Mouse (Mus musculus): ENCODE measurements around the gene Tm9sf3.
A peak's percentile ranks its signal among the peaks of the same experiment; 100 is the strongest.
"Not testable (repeated sequence)": the region's sequence is repeated elsewhere in the genome, so short reads cannot be mapped to it uniquely, and the experiment has no call there.

Tm9sf3 gene

DNA sequence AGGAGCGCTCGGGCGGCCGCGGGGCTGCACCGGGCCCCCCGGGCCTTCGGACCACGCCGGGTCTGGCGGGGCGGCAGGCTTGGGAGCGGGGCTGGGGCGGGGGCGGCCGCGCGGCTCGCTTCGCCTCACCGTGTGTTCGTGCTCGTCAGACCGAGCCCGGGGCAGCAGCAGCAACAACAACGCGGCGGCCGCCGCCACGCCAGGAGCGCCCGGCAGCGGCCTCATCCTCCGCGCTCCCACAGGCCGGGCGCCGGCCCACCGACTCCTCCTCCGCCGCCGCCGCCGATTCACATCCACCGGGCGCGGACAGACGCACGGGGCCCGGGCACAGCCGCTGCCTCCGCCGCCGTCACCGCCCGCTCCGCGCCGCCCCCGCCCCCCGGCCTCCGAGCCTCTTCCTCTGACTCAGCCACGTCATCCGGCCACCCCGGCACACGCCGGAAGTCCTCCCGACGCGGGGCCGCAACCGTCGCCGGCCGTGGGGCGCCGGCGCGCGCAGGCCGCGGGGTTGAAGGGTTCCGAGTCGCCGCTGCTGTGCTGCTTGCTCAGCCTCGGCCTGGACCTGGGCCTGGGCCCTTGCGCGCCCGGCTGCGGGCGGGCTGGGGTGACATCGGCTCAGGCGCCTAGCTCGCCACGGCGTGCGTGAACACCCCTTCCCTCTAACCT is at the start of gene Tm9sf3:
Gene Tm9sf3 (minus strand): TSS at position 368 of the 666 bp plus-strand sequence.
- peak; percentile 96 for DNase-seq (ENCODE audit: inconsistent ontology term)

DNA sequence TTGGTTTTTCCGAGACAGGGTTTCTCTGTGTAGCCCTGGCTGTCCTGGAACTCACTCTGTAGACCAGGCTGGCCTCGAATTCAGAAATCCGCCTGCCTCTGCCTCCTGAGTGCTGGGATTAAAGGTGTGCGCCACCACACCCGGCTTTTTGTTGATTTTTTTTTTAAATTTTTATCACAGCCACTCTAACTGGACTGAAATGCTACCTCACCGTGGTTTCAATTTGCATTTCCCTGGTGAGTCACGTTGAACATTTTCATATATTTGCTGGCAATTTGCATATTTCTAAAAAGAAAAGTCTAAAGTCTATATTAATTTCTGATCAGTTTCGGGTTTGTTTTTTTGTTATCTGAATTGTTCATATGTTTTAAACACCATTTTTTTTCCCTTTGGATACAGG is 48.8 kb upstream of the Tm9sf3 start:
- DNase-seq (ENCODE audit: inconsistent ontology term), result not testable (repeated sequence)

DNA sequence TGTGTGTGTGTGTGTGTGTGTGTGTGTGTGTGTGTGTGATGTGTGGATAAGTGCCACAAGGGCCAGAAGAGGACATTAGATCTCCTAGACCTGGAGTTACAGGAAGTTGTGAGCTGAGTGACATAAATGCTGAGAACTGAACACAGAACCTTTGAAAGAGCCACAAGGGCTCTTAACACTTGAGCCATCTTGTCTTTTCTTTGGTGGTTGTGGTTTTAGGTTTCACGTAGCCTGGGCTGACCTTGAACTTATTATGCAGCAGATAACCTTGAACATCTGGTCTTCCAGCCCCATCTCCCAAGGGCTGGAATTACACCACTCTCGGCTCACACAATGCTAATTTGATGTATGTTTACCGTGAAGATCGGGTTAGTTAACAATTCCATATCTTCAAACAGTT is 48.2 kb upstream of the Tm9sf3 start:
- no peak for DNase-seq (ENCODE audit: inconsistent ontology term)

DNA sequence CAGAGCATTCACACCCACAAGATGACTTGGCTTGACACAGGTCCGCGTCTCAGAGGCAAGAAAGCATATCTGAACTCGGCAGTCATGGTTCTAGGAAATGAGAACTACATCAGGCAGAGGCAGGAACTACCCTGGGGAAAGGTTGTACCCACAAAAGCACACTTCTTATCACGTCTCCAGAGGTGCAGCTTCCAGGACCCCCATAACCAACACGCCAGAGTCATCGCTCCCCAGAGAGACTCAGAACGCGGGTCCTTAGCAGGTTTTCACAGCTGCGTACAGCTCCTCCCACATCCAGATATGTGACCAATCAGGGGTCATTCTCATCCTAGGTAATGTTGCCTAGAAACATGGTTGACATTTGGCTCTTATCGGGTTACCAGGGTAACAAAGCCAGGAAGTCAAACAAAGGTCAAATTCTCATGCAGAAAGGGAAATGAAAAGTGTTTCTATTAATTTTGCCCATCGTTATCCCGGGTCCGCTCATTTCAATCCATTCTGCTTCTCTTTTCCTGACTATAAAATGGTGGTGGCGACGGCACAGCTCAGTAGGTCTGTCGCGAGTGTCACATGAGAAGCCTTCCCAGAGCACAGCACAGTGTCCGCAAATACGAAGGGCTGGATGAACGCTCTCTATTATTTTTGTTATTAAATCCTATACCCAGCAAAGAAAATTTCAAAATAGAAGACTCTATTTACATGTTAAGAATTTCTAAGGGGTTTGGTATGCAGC is 47.3 kb upstream of the Tm9sf3 start:
- peak; percentile 27 for DNase-seq (ENCODE audit: inconsistent ontology term)

DNA sequence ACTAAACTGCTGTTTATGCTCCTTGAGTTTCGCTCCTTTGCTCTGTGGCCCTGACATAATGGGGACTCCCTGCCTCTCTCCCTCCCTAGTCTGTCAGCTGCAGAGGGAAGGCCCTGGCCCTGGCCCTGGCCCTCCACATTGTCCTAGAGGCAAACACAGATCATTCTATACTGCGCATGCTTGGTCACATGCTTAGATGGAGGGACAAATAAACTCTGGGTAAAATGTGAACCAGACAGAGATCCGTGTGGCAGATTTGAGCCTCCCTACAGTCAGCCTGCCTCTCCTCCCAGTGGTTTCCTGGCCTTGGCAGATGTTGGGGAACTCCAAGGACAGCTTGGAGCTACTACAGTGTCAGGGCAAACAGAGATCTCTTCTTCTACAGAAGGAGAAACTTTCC is 40.1 kb upstream of the Tm9sf3 start:
- DNase-seq (ENCODE audit: inconsistent ontology term), result no peak

DNA sequence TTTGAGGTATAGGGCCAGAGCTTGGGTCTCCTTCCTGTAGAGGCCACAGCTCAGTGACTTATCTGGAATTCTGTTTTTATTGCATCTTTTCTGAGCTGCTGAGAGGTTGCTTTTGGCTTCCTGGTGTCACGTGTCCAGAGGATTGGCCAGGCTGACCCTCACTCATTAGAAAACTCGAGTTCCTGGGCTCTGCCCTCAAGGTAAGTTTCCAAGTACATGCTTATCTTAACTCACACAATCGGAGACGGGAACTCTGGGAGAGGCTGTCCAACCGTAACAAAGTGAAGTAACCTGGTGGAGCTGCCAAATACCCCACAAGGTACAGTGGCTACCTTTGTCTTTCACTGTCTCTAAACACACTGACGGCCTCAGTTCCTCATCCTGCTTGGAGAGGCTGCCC is 39.6 kb upstream of the Tm9sf3 start:
- DNase-seq (ENCODE audit: inconsistent ontology term), result no peak

DNA sequence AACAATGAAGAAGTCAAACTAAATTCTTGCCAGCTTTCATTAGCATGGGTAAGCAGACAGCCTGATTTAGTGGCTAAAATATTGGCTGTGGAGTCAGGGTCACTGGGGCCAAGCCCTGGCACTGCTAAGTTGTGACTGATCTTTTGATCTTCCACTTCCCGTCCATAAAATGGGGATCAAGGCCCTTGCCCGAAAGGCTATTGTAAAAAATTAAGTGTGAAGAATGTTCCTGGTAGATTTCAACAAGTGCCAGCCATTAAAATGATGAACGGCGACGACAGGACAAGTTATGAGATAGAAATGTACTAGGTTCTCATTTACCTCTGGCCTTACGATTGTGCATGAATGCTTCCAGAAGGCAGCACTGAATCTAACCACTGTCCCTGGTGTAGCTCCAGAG is 38.1 kb upstream of the Tm9sf3 start:
- no peak for DNase-seq (ENCODE audit: inconsistent ontology term)

DNA sequence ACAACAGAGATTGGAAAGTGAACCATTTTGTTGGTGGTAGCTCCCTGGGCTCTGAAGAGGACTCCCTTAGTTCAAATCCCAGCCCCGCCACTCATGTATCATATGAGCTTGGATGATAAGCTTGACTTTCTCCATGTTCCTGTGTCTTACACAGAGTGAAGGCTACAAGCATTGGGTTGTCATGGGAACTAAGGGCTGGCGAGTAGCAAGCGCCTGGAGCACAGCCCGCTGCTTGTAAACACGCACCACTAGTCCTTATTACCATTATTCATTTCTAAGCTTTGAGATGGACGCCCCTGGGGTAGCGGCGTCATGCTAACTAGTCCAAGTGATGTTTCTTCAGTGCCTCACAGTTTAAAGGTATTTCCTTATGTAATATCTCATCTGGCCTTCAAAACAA is 35.6 kb upstream of the Tm9sf3 start:
- DNase-seq (ENCODE audit: inconsistent ontology term), result no peak

DNA sequence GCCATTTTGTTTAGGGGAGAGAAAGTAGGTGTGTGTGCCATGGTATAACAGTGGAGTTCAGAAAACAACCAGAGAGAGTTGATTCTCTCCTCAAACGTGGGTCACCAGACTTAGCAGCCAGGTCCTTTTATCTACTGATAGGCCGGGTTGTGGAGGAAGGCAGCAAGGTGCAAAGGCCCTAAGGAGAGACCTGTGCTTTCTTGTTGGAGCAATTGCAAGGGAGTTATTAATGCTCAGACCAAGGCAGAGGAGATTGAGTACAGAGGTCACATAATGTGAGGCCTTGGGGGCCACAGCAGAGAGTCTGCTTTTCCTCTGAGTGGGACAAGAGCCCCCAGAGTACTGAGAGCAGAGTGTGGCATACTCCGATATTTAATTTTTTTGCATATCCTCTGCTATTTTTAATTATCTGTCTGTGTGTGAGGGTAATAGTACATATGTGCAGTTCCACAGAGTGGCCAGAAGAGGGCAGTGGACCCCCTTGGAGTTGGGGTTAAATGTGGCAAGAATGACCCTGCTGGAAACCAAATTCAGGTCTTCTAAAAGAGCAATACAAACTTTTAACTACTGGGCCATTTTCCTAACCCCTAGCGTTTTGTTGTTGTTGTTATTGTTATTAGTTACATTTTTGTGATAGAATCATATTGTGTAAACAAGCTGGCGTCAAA is 27.3 kb upstream of the Tm9sf3 start:
- no peak for DNase-seq (ENCODE audit: inconsistent ontology term)

DNA sequence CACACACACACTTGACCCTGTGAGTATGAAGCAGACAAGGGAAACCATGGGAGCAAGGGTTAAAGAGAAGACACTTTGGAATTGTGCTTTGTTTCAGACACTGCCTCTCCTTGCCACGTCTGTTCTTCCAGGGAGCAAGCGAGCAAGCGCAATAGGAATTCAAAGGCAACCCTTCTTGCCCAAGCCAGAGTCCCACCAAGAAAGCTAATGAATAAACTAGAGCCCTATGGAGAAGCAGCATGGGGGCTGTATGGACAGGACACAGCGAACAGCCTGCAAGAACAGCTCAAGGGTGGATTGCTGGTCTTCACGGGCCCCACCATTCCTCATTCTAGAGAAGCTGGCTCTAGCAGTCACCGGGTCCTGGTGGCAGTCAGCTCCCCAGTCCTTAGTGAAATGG is 24.8 kb upstream of the Tm9sf3 start:
- DNase-seq (ENCODE audit: inconsistent ontology term), result no peak

DNA sequence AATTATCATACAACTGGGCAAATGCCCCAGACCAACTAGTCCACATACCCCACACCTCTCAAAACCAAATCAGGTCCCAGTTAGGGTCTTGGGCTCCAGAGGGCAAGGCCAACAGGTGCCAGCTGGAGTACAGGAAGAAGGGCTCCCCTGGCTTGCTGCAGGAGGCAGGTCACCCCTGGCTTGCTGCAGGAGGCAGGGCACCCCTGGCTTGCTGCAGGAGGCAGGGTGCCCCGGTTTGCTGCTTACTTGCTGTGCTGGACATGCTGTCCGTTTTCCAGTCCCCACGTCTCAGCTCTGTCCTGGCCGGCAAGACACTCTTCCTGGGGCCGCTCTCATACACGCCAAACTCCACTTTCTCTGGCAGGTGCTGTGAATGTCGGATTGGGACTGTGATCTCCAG is 23.4 kb upstream of the Tm9sf3 start:
- no peak for DNase-seq (ENCODE audit: inconsistent ontology term)

DNA sequence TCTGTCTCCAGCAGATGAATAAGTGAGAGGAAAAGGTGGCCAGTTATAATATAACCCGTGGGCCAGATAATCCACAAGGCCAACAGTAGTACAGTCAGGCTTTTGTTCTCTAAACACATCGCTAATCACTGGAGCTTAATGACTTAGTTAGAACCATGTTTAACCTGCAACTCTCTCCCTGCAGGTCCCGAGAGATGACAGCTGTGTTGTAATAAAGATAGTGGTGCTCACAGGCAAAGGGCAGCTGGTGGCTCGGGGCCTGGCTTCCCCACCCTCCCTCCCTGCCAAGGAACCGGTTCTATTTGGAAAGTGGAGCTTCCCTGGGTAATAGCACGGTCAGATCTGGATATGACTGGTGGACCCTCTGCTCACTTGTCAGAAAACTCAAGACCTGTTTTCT is 20.7 kb upstream of the Tm9sf3 start:
- DNase-seq (ENCODE audit: inconsistent ontology term), result no peak

DNA sequence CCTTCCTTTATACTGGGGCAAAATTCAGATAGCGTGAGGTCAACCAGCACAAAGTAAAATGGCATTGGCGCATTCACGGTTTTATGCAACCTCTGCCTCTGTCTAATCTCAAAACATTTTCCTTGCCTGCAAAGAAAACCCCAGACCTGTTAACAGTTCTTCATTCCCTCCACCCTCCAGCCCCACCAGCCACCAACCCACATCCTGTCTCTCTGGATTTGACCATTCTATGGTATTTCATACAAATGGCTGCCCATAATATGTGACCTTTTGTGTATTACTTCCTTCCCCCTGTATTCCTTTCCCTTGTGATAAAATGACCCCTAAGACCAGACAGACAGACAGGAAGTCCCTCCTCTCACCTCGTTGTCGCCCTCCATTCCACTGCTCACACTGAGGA is 18.9 kb upstream of the Tm9sf3 start:
- DNase-seq (ENCODE audit: inconsistent ontology term), result no peak

DNA sequence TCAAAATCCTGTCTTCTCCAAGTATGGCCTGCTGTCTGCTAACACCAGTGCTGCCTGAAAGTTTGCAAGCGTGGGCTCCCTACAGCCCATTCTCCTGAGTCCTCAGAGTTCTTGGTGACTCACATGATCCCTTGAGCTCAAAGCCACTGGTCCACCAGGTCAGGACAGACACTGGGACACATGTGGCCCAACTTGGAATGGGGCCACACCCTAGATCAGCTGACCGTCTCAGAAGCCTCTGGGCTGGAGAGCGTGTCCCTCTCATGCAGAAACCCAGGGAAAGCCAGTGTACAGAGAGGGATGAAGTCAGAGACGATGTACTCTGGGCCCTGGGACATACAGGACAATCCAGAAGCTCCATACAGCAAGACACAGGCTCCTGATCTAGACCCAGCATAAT is 18.4 kb upstream of the Tm9sf3 start:
- no peak for DNase-seq (ENCODE audit: inconsistent ontology term)

DNA sequence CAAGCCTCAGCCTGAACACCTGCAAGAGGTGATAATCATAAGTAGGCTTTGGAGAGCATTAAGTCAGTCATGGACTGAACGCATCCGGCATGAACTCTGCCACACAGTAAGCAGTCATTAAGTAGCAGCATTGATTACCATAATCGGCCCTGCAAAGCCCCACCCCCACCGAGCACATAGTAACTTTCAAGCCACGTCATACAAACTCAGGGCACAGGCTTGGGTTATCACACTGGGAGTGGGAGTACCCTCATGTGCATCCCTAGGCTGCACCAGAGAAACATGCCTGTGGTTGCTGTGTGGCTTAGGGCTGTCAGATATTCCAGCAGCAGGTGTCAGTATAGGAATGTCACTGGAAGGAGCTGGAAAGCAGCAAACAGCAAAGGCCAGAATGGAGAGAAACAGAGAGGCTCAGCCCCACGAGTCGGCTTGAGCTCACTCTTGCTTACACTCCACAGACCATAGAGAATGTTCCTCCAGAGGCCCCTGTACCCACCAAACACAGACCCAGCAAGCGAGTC is 16.0 kb upstream of the Tm9sf3 start:
- DNase-seq (ENCODE audit: inconsistent ontology term), result peak; percentile 29

DNA sequence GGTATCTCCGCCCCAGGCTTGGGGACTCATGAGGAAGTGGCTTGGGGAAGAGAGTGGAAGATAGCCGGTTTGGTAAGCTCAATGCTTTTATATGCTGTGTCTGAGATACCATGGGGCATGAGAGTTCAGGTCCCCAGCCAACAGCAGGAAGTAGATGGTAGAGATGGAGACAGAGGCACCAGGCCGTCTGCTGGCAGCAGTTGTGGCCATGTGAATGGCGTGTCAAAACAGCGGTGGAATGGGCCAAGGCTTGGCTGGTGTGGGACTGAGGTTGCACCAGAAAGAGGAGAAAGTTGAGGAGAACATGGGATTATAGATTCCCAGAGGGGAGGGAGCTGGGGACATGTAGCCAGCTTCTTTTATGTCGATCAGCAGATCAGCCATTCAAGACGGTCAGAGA is 14.8 kb upstream of the Tm9sf3 start:
- DNase-seq (ENCODE audit: inconsistent ontology term), result no peak

DNA sequence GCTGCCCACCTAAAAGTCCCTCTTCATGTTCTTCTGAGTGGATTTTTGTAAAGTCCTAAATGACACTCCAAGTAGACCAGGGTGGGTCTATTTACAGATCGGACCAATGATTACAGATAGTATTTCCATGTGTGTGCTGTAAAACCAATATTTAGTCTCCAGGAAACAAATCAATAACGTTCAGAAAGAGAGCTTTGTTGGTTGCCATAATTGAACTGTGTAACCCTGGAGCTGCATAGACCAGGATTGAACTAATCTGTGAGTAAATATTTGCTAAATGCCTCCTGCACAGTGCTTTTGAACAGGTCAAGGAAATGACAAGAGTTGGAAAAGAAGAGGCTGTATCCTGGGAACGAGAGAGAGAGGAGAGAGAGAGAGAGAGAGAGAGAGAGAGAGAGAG is 11.8 kb upstream of the Tm9sf3 start:
- DNase-seq (ENCODE audit: inconsistent ontology term), result peak; percentile 12

DNA sequence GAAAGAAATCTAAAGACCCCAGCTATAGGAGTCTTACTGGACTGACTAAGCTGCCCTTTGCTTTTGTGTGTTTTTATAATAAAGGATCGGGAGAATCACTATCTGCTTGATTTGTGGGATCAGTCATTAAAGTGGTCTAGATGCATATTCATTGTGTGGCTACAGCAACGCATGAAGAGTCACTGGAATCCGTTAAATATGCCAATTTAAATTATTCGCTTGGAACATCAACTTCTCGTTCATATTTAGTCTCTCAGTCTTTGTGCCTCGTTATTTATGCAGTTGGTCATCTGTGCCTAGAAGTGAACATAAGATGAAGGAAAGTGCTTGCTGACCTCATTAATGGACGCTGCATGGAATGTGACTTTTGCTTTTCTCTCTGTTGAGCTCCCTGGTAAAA is 7.1 kb upstream of the Tm9sf3 start:
- peak; percentile 58 for DNase-seq (ENCODE audit: inconsistent ontology term)

DNA sequence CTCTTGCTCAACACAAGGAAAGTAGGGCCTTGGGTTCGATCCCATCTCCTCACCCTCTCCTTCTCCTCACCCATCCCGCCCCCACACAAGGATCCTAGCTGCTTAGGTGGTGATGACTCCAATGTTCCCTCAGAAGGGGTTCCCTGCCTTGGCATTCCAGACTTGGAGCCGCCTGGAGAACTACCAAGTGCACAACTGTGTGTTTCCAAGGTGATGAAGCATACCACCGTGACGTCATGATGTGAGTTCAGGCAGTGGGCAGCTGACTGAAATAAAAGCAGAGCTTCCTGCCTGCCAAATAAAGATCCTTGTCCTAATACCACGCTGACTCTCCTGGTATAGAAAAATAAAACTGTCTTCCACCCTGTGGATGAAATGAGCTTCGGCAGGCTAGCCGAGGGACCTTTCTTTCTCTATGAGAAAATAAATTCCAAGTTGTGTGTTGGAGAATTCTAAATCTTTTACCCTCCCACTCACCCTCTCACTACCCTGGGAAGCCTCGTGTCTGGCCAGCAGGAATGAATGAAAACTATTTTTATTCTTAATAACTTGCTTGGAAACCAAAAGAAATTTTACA is 6.4 kb upstream of the Tm9sf3 start:
- DNase-seq (ENCODE audit: inconsistent ontology term), result peak; percentile 91

DNA sequence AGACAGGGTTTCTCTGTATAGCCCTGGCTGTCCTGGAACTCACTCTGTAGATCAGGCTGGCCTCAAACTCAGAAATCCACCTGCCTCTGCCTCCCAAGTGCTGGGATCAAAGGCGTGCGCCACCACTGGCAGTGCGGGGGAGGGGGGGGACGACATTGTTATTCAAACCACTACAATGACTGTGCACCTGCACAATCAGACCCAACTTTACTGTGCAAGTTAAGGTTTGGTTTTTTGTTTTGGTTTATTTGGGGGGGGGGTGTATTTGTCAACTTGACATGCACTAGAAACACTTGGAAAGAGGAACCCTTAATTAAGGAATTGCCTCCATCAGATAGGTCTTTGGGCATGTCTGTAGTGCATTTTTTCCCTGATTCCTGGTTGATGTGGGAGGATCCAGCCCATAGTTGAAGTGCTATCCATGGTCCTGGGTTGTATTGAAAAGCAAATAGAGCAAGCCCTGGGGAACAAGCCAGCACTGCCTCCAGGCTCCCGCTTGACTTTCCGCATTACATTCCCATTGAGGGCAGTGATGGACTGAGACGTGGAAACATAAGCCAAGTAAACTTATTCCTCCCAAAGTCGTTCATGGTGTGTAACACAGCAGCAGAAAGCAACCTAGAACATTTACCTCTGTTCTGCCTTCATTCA is 2.6 kb upstream of the Tm9sf3 start:
- no peak for DNase-seq (ENCODE audit: inconsistent ontology term)

DNA sequence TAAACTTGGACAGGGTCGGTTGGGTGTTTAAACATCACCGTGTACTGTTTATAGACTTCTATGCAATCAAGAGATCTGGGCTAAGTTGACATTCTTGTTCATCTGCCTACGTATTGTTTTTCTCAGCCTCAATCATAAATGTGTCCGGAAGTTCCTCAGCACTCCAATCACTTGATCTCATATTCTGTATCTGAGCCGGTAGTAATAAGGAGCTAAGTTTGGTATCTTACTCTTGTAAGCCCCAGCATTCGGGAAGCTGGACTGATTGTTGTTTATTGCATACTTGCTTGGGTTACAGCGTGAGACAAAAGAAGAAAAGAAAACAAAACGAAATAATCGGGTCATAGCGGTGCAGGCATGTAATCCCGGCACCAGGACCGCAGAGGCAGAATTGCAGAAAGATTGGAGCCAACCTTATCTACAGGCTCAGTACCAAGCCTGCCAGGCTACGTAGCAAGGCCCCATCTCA is 568 bp upstream of the Tm9sf3 start:
- peak; percentile 65 for DNase-seq (ENCODE audit: inconsistent ontology term)
